Mouse (Mus musculus) ES-E14 (cell line): ENCODE measurements at regions not wholly inside any gene's neighbourhood (a gene's known extent, or its start where the extent isn't known, plus 50 kb on each side); places are given as distances from the start of the nearest gene placed in this dataset.

ENCODE experiments used
- CHD2 ChIP-seq: IDR thresholded peaks from 2 replicates; pipeline ENCODE4 v1.6.1; 2014; ENCODE audit warnings: mild to moderate bottlenecking, low read depth, low read length, inconsistent platforms
- HCFC1 ChIP-seq: IDR thresholded peaks from 2 replicates; pipeline ENCODE4 v1.6.1; 2012; ENCODE audit warnings: low read length, inconsistent platforms, borderline replicate concordance; ENCODE audit not compliant: insufficient read depth
- MAFK ChIP-seq: IDR thresholded peaks from 2 replicates; pipeline ENCODE4 v1.6.1; 2014; ENCODE audit warnings: mild to moderate bottlenecking, low read depth, low read length, inconsistent platforms; ENCODE audit not compliant: insufficient read depth
- ZC3H11A ChIP-seq: IDR thresholded peaks from 2 replicates; pipeline ENCODE4 v1.6.1; 2012; ENCODE audit warnings: low read depth, mild to moderate bottlenecking, inconsistent platforms, low read length, borderline replicate concordance
- ZNF384 ChIP-seq: IDR thresholded peaks from 2 replicates; pipeline ENCODE4 v1.6.1; 2012; ENCODE audit warnings: low read depth, low read length, inconsistent platforms

GRCm38 (mm10) chr3:17319213-17319612 lies 629.0 kb upstream of the Cypt12 start:
- no peak for TF ChIP-seq ZC3H11A
- TF ChIP-seq MAFK, result no peak
- no peak for TF ChIP-seq HCFC1
- no peak for TF ChIP-seq ZNF384
- TF ChIP-seq CHD2, result no peak
